Mouse (Mus musculus) retina, postnatal 1 day (tissue): ENCODE results near the gene Slc4a8.
"Not testable (repeated sequence)": the region's sequence is repeated elsewhere in the genome, so short reads cannot be mapped to it uniquely, and the experiment has no call there.

ENCODE experiments used
- DNase-seq: peaks from one replicate; pipeline ENCODE4 v3.0.0-alpha.2; 2012

Slc4a8 gene

DNA sequence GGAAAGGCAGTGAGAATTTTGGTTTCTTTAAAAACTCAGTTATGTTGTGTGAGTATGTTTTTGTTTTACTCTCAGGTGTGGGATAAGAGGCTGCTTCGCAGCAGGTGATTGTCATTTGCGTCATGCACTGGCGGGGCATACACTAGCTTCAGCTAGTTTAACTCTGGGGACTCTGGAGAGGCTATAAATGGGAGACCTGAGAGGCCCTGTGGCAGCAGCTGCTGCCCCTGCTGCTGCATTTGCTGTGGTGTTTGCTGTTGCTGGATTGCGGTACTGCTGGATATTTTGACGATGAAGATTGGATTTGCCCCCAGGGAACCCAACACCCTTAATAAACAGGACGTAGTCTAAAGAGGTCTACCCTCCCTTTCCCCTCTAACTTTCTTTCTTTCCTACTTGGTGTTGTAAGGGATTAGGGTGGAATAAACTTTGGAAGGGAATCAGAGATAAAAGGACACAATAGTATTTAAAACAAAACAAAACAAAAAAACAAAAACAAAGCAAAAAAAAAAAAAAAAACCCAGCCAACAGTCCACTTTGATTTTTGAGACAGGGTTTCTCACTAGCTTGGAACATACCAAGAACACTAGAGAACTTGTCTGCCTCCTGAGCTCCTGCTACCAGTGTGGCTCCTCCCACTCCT lies 14.9 kb upstream of the Slc4a8 start:
- DNase-seq = no peak

DNA sequence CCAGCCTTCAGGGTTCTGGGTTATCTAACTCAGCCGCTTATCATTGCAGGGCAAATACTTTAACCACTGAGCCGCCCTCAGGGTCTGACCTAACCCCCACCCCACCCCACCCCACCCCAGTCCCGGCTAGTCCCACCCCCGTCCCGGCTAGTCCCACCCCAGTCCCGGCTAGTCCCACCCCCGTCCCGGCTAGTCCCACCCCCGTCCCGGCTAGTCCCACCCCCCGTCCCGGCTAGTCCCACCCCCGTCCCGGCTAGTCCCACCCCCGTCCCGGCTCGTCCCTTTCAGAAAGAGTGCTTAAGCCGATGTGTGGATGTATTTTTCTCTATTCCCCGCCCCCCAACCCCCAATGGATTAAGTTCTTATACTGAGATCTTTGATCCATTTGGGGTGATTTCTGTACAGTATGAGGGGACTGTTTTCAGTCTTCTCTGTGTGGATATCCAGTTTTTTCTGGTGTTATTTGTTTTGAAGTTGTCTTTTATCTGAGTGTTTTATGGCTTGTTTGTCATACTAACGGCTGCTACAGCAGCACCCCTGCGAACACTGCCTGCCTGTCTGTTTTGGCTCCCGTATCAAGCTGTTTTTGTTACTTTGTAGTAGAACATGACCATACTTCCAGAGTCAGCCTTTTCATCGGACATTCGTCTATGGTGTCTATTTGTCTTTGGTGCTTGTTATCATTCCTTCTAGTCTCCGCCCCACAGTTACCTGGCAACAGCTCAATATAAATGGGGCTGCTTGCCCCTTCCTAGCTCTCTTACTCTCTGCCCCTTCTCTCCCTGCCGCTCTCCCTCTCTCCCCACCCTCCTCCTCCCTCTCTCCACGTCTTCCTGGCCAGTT lies 14.2 kb upstream of the Slc4a8 start:
- peak; percentile 61 for DNase-seq

DNA sequence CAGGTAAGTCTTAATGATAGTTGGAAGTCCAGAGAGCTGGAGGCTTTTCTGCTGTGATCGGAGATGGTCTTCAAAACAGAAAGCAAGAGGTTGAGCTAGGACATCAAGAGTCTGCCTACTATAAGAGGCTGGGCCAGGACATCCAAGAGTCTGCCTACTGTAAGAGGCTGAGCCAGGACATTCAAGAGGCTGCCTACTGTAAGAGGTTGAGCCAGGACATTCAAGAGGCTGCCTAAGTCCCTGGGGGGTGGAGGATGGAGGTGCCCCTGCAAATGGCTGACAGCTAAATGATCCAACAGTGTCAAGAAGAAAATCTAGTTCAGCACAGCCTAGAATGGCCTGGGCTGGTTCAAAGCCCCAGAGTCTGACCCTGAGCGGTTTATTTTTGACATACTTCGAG lies 13.0 kb upstream of the Slc4a8 start:
- DNase-seq = no peak

DNA sequence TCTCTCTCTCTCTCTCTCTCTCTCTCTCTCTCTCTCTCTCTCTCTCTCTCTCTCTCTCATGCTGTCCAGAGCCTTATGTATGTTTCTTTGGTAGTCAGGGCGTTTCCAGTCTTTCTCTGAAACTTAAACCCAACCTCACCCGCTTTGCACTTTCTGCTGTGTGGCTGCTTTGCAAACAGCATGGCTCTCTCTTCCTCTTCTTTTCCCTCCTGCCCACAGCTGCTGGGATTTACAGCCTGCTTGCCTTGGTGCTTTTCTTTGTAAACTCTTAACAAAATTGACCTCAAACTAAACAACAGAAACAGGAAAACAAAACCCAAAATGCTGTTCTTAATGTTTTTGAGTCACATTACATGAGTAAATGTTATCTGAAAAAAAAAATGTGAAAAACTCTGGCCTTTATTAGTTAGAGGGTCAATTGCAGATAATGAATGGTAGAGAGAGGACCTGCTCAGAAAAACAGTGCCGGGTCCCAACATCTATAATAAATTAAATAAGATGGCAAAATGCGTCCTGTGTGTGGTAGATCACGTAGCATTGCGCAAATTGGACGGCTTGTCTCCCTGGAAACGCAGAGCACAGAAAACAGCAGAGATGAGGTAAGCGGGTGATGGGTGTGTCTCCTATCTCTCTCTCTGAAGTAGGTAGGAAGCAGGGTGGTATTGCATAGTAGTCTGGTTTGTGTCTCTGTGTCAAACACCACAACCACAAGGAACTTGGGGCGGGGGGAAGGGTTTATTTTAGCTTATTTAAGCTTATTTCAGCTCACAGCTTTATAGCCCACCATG lies 11.6 kb upstream of the Slc4a8 start:
- DNase-seq = no peak

DNA sequence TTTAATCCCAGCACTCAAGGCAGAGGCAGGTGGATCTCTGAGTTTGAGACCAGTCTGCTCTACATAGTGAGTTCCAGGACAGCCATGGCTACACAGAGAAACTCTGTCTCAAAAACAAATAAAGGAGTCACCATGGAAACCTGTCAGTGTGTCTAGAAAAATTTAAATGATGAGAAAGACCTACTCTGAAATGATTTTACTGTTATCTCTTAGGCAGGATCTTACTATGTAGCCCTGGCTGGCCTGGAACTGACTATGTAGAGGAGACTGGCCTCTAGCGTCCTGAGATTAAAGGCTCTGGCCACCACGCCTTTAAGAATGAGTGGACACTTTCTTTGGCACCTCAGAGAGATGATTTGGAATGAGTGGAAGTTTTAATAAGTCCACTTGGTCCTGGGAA lies 9.1 kb upstream of the Slc4a8 start:
- no peak for DNase-seq

DNA sequence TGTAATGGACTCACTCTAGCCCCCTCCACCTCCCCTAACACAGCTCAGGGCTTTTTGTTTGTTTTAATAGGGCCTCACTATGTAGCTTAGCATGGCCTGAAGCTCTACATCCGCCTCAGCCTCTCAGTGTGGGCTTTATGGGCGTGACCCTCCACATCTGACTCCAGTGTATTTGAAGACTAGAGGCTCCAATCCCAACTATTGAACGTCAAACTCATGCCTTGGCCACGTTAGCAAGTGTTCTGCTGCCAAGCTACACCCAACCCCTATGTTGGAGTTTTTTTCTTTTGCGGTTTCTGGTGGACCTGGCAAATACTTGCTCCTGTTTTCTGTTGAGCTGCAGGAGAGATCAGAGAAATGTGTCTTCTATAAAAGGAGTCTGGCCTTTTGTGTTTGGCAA lies 8.5 kb upstream of the Slc4a8 start:
- no peak for DNase-seq

DNA sequence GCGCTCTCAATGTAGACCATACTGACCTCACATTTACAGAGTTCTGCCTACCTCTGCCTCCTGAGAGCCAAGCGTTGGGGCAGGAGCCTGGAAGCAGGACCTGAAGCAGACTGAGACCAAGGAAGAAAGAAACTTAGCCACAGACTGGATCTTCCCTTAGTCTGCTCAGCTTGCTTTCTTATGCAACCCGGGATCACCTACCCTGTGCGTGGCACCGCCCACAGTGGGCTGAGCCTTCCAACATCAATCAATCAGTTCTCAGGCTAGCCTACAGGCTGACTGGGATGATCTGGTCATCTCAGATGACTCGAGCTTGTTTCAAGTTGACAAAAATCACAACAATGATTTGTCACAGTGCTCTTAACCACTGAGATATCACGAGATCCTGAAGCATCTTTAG lies 7.5 kb upstream of the Slc4a8 start:
- no peak for DNase-seq

DNA sequence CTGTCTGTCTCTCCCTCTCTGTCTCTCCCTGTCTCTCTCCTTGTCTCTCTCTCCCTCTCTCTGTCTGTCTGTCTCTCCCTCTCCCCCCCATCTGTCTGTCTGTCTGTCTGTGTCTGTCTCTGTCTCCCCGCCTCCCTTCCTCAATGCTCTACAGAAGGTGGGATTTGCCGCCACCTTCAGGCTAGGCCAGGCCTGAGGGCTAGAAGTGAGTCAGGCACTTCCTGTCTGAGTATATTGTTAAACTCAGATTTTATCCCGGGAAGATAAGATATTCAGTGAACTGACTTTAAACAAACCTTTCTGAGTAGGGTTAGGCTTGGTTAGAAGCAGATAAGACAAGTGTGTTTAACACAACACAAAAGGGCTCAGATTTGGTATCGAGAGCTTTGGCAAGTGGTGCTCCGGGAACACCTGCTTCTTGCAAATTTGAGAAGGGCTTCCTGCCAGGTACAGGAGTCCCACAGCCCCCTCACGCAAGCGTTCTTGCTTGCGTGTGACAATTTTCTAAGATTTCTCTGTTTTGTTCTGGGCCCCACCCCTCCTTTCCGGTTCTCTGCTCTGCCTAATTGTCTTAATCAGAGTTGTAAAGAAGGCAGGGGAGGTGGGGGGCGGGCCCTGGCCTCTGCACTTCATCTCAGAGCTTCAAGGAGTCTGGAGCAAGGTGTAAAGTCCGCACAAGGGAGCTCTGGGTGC lies 6.6 kb upstream of the Slc4a8 start:
- peak; percentile 71 for DNase-seq

DNA sequence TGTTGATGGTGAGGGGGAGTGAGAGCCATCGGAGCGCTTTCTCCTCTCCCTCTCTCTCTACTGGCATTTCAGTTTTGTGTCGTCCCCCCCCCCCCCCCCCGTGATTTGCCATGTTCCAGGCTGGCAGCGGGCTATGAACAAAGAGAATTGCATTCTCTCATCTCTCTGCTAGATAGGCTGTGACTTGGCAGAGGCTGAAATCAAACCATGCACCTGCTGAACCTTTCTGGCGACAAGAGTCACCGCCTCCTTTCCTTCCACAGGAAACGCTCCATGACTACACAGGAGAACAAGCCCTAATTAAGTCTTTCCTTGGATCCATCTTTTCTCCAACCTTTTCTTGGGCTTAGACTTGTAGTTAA lies 6.1 kb upstream of the Slc4a8 start:
- DNase-seq = peak; percentile 41

DNA sequence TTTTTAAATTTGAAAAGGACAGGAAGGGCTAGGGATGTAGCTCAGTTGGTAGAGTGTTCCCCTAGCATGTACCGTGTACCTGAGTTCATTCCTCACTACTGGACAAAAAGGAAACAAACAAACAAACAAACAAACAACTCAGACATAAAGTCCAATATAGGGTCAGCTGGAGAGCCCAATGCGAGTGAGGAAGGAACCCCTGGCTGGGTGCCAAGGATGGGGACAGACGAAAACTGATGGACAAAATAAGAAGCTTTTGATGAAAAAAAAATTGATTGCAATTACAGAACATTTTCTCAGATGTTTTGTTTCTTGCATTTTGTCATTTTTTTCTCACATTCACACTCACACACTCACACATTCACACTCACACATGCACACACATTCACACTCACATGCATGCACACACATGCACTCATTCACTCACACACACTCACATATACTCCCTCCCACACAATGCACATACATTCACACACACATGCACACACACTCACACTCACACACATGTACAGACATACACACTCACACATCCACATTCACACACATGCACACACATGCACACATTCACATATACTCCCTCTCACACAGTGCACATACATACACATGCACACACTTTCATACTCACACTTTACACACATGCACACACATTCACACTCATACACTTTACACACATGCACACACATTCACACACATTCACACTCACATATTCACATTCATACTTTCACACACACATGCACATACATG lies 5.5 kb upstream of the Slc4a8 start:
- DNase-seq = no peak

DNA sequence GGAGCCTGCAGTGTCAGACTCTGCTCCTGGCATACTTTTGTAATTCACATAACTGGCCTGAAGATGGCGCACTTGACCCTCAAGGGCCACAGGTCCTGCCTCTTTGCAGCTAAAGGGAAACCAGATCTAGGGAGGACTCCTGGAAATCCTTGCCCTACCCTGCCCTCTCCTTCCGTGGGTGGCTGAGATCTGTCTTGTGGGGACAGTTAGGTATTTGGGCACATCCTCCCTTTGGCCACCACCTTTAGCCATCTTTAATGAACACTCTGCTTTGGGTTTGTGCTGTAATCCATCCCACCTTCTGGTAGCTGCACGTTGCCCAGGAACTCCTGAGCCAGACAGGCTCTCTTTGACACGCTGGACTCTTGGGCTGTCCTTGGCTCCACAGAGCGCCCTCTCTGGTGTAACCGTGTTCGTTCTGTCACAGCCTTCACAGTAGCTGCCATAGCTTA lies 4.0 kb upstream of the Slc4a8 start:
- peak; percentile 90 for DNase-seq

DNA sequence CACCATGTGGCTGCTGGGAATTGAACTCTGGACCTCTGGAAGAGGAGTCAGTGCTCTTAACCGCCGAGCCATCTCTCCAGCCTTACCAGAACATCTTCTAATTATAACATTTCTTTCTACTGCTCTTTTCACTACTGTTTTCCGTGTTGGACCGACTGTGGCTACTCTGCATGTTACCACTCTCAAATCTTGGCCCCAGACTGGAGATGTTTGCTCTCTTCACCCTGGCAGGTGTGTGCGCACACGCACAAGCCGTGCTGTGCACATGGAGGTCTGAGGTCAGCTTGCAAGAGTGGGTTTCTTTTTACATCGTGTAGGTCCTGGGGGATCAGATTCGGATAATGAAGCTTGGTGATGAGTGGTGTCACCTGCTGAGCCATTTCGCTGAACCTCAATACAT lies 2.3 kb upstream of the Slc4a8 start:
- no peak for DNase-seq

DNA sequence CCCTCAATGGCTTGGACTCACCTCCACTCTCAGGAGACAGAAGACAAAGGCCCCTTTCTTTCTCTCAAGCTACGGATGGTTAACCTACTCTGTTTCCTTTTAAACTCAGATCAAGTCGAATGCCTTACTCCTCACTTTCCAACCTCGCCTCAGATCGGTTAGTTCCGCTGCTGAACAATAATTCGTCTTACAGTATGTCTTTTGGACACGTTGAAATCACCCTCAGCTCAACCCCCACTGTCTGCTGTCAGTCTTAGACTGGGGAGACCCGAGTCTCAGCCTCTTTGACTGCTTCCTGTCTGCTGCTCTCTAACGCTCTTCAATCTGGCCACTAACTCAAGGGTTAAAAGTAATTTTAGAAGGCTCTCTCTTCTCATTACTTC lies 520 bp upstream of the Slc4a8 start:
- DNase-seq = no peak

DNA sequence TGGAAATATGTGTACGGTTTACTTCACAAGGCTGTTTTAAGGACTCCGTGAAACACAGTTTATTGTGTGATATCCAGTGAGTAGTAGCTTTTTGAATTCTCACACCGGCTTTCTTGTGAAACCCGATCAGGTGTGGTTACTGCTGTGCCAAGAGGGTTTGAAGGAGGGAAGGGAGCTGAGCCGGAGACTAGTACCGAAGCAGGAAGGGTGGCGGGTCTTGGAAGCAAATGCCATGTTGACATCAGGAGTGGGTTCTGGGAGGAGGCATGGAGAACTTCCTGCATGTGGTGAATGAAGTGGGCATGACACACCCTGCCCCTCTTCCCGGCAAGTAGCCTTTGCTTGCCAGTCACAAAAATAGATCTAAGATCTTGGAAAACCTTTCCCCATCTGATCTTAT lies 1.1 kb downstream of the Slc4a8 start:
- no peak for DNase-seq

DNA sequence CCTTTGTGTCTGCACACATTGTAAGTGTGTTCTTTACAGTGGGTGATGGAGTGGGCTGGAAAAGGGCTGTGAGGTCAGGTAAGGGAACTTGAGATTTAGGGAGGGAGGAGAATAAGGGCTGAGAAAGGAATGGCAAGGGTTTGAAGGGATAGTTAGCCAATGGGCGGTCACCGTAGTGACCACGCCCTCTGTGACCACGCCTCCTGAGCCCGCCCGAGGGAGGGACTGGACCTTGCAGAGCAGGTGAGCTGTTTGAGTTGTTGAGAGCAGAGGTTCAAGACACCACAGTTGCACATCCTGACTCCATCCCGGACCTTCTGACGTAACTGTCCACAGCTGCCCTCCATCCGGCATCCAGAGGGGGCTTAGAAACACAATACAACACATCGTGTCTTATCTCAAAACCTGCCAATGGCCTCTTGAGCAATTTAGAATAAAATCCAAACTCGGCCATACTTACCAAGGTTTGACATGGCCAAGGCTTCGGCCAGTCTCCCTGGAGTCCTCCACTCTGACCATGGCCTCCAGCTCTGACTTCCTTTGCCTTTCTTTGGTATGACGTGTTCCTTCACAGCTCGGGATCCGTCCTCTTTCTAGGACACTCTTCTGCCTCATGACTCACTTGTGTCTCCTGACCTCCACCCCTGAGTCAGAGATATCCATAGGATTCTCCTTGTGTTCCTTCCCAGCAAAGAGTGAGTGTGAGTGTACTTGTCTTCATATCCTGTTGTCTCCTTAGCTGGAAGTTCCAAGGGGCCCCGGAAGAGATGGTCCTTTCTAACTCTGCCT lies 2.8 kb downstream of the Slc4a8 start:
- no peak for DNase-seq

DNA sequence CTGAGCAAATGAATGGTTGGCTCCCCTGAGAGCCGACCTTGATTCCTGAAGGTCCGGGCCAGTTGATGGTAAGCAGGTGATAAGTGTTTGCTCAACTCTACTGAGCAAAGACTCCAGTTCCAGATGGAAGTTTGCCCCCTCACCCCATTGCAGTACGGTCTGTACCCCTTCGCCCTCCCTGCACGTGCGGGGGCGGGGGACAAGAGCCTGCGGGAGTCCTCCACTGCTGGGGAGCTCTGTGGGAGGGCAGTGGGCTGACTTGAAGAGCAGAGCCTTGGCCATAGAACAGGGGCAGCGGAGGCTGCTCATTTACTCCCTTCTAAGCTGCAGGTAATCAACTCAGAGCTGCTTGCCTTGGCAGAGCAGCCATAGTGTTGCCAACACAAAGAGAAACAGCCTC lies 5.3 kb downstream of the Slc4a8 start:
- DNase-seq = no peak

DNA sequence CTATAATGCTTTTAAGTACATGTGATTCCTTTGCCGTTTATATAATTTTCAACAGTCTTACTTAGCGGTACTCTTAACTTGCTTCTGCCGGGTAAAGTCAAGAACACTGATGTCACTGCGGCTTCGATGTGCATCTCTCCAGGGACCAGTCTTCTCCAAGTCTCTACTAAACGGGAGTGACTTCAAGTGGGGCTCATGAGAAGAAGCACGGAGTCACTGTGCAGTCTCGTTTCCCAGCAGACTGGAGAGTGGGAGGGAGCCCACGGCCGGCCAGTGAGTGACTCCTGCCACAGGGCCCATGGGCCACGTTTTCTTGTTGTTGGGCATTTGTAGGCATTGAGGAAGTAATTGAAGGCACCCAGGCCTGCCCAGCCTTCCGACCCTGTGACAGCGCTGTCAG lies 6.3 kb downstream of the Slc4a8 start:
- no peak for DNase-seq

DNA sequence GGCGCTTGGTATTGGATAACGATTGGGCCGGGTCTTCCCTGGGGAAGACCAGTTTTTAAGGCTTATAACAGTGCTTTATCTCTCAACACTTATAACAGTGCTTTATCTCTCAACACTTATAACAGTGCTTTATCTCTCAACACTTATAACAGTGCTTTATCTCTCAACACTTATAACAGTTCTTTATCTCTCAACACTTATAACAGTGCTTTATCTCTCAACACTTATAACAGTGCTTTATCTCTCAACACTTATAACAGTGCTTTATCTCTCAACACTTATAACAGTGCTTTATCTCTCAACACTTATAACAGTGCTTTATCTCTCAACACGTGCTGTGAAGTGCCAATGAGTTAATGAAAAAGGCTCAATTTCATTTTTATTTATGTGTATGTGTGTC lies 7.5 kb downstream of the Slc4a8 start:
- not testable (repeated sequence) for DNase-seq

DNA sequence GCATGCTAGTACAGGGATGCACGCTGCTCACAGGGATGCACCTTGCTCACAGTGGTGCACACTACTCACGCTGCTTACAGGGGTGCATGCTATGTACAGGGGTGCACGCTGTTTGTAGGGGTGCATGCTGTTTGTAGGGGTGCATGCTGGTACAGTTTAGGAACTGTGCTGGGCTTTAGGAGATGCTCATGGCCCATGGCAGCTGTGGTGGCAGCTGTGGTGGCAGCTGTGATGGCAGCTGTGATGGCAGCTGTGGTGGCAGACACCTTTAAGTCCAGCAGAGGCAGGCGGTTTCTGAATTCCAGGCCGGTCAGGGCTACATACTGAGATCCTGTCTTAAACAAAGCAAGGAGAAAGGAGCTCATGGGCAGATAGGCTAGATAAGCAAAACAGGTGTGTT lies 8.8 kb downstream of the Slc4a8 start:
- no peak for DNase-seq

DNA sequence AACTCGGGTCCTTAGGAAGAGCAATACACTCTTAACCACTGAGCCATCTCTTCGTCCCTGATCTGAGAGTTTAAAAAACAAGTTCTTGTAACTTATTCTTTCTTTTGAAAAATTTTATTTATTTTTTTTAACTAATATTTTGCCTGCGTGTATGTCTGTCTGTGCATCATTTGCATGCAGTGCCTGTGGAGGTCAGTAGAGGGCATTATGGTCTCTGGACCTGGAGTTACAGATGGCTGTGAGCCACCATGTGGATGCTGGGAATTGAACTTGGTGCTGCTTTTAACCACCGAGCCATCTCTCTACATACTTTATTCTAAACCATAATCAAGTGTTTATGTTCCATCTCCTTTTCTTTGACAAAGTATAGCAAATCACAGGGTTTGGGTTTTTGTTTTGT lies 11.1 kb downstream of the Slc4a8 start:
- no peak for DNase-seq

DNA sequence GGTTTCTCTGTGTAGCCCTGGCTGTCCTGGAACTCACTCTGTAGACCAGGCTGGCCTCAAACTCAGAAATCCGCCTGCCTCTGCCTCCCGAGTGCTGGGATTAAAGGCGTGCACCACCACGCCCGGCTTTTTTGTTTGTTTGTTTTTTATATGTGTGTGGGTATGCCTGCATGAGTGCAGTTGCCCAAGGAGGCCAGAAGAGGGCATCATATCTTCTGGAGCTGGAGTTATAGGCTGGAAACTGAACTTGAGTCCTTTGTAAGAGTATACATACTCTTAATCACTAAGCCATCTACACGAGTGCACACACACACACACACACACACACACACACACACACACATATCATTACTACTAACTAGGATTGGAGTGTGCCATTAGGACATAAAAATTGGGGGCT lies 12.3 kb downstream of the Slc4a8 start:
- not testable (repeated sequence) for DNase-seq
